Mouse (Mus musculus) monocyte, adult 2 months (primary cell): Measurements from ENCODE around the gene Klhdc7b.
A peak's percentile ranks its signal among the peaks of the same experiment; 100 is the strongest.

Experiments used
- DNase-seq, 2 experiments: peaks; one replicate each; pipeline ENCODE4 v3.0.0; 2022; ENCODE audit warnings: low spot score in 2 of 2, low read depth in 1 of 2

Klhdc7b gene

DNA sequence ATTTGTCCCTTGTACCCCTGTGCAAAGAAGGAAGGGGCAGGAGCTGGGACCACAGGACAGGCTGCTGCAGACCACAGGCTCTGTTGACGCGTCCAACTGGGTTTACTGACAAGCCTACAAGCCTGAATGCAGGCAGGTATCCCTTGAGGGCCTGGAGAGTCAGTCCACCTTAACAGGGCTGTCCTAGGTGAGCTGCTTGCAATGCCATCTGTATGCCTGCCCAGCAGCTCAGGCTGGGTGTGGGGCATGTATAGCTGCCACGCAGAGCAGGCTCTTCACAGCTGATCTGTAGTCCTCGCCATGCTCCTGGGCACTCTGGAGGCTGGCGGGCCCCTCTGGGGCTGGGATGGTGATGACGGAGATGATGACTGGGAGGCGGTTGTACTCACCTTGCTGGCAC, at the start of gene Klhdc7b:
TSS of gene Klhdc7b (plus strand) at position 301 of the 400 bp plus-strand sequence.
- no peak for DNase-seq

DNA sequence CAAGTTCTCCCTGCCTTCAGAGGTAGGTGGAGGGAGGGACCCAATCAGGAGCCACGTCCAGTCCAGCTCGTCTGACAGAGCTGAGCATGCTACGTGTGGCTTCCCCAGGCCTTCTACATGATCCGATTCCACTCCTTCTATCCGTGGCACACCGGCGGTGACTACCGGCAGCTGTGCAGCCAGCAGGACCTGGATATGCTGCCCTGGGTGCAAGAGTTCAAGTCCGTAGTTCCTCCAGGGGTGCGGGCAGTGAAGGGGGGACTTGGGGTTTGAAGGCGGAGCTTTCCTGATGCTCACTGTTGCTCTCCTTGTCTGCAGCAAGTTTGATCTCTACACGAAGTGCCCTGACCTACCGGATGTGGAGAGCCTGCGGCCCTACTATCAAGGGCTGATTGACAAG, 48.3 kb upstream of the Klhdc7b start:
- no peak for DNase-seq

DNA sequence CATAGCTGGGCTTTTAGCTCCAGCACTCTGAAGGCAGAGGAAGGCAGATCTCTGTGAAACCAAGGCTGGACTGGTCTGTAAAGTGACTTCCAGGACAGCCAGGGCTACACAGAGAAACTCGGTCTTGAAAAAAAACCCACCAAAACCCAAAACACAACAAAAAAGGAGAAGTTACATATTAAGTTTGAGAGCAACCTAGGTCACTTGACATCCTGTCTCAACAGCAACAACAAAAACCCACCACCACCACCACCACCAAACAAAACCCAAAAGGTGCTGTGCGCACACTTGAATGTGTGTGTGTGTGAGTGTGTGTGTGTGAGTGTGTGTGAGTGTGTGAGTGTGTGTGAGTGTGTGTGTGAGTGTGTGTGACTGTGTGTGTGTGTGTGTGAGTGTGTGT, 45.0 kb upstream of the Klhdc7b start:
- DNase-seq = no peak

DNA sequence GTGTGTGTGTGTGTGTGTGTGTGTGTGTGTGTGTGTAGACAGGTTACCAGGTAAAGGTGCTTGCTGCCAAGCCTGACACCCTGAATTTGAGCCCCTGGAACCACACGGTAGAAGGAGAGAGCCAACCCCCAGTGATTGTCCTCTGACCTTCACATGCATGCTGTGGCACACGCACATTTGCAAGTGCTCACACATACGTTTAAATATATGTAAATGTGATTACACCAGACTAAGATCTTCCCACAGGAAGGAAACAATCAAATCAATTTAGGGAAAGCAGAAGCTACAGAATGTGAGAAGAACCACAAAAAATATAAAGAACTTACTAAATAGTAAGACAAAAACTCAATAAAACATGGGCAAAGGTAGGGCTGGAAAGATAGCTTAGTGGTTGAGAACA, 44.6 kb upstream of the Klhdc7b start:
- DNase-seq = no peak

DNA sequence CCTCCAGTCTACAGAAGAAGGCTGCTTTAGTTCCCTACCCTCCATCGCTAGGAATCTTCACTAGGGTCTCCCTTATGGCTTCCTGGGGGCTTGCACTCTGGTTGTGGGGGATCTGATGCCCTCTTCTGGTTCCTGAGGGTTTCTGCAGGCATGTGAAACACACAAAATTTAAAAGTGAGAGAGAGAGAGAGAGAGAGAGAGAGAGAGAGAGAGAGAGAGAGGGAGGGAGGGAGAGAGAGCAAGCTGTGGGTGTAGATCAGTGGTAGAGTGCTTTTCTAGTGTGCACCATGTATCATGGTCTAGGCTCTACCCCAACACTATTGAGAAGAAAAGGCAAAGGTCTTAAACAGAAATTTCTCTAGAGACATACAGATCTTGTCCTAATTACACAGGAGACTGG, 43.0 kb upstream of the Klhdc7b start:
- DNase-seq = no peak

DNA sequence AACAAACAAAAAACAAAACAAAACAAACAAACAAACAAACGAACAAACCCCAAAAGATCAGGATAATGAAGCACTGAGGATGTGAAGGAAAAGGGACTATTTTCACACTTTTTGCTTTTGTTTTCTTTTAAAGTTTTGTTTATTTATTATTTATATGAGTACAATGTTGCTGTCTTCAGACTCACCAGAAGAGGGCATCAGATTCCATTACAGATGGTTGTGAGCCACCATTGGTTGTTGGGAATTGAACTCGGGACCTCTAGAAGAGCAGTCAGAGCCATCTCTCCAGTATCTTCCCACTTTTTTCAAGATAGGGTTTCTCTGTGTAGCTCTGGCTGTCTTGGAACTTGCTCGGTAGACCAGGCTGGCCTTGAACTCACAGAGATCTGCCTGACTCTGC, 41.4 kb upstream of the Klhdc7b start:
- no peak for DNase-seq

DNA sequence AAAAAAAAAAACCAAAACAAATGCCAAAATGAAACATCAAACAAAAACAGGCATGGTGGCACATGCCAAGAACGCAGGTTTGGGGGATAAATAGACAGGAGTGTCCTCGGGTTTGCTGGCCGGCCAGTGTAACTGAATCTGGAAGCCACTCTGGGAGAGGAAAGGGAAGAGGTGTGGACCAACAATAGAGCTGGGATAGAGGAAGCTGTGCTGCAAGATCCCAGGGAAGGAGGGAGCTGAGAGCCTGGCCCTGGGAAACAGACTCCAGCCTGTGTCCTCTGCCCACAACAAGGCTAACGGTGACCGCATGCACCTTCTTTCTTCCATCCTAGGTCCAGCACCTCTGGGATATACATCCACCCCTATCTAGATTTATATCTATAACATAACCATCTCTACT, 34.3 kb upstream of the Klhdc7b start:
- DNase-seq = no peak

DNA sequence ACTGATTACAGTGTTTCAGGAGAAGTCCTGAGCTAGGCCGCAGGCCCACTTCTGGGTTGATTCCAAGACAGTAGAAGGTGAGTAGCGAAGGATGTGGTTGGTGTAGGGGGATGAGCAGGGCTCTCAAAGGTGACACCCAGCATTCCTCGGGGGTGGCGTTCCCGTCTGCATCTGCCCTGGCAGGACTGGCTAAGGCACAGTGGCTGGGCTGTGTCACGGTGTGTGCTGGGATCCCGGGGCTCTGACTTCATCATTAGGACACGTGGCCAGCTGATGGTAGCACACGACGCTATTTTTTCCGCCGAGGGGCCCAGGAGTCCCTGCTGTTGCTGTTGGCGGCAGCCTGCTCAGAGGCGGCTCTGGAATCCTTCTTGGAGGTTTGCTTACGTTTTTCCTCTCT, 33.4 kb upstream of the Klhdc7b start:
- no peak for DNase-seq

DNA sequence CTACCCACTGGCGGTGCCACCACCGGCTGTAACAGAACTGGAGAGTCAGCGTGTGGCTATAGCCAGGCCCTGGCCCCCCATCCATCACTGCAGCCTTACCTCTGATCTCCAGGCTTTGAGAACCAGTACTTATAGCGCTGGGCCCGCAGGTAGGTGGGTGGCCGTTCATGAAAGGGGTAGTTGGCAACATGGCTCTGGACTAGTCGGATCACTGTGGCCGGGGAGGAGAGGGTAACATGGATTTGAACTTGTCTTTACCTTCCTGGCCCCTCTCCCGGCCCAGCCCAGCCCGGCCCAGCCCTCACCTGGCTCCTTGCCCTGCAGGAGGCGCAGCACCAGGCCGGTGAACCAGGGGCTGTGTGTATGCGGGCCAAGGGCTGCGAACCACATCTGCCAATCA, 32.7 kb upstream of the Klhdc7b start:
- no peak for DNase-seq

DNA sequence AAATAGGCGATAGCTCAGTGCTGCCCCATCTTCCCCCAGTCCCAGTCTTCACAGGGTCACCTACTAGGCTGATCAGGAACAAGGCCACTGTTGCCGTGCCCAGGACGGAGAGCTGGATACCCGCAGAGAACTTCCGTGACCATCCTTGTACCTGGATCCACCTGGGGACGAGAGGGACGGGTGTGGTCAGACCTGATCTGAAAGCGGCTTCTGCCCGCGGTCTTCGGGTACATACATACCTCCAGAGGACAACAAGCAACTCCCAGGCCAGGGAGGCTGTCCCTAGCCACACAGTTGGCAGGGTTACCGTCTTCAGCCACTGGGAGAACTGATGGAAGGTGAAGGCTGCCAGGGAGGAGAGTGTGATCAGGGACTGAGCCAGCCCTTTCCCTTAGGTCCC, 31.9 kb upstream of the Klhdc7b start:
- no peak for DNase-seq

- no peak for DNase-seq
These were observed 30.9 kb upstream of the Klhdc7b start for GRCm38 (mm10) chr15:89353837-89354236.

- DNase-seq = no peak
These were observed 30.3 kb upstream of the Klhdc7b start for GRCm38 (mm10) chr15:89354455-89354854.

- peak; percentile 88 to 94 for DNase-seq
These were observed 29.2 kb upstream of the Klhdc7b start, which contains the start of the genes Lmf2 and Ncaph2 for GRCm38 (mm10) chr15:89355241-89356187. Lmf2 (minus strand) TSS chr15:89355659. Ncaph2 (plus strand) TSS chr15:89355719.

DNA sequence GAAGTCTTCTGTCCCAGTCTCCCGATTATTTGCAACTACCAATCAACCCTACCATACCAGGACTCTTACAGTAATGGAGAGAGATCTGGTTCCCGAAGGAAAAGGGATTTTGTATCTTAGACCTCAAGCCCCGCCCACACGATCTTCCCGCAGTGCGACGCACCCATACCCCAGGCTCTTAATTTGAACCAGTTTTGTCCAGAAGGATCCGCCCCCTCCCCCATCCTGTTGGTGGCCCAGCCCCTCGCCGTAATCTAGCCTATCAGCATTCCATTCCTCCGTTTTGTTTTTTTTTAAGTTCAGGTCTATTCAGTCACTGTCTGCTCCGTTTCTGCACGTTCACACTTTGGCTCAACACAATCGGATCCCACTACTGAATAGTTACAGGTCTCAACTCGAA, 28.3 kb upstream of the Klhdc7b start:
- DNase-seq = peak in 1 of 2 experiments; percentile 33

GRCm38 (mm10) chr15:89358784-89359183, 25.9 kb upstream of the Klhdc7b start:
- no peak for DNase-seq

- no peak for DNase-seq
These were observed 21.7 kb upstream of the Klhdc7b start for GRCm38 (mm10) chr15:89363051-89363450.

DNA sequence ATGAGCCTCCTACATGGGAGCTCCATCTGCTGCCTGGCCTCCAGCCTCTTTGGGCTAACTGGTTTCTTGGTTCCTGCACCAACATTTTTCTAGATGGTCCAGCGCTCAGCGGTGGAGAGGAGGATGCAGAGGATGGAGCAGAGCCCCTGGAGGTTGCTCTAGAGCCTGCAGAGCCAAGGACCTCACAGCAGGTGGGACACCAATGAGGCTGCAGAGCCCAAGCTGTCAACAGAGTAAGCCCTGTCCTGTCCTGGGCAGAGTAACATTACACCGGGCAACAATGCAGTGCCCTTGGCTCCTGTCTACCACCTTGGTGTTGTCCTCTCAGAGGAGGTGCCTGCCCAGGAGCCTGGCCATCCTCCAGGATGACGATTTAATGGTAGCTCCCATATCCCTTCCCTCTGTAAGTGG, 19.6 kb upstream of the Klhdc7b start:
- no peak for DNase-seq

- no peak for DNase-seq
These were observed 12.6 kb upstream of the Klhdc7b start for GRCm38 (mm10) chr15:89372068-89372467.

DNA sequence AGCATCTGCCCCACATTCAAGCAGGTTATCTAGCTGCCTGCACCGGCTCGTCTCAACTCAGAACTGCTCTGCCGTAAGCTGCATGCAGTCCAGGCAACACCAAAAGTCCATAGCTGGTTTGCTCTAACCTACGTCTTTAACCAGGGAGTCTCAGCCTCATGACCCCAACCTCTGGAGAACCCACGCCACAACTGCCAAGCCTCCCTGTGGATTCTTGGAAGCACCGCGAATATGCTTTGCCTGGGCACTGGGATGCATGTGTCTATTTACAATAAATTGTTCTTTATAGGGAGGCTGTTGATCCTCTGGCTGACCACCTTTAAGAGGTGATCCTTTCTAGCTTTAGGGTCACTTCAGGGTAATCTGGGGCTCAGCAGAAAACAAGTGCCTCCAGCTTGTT, 12.2 kb upstream of the Klhdc7b start:
- no peak for DNase-seq

GRCm38 (mm10) chr15:89373027-89373761, 11.5 kb upstream of the Klhdc7b start:
- peak; percentile 55 to 75 for DNase-seq

GRCm38 (mm10) chr15:89373762-89374248, 10.9 kb upstream of the Klhdc7b start, which contains the start of gene Sco2:
Sco2 (minus strand) TSS chr15:89373846.
- peak; percentile 71 to 86 for DNase-seq

DNA sequence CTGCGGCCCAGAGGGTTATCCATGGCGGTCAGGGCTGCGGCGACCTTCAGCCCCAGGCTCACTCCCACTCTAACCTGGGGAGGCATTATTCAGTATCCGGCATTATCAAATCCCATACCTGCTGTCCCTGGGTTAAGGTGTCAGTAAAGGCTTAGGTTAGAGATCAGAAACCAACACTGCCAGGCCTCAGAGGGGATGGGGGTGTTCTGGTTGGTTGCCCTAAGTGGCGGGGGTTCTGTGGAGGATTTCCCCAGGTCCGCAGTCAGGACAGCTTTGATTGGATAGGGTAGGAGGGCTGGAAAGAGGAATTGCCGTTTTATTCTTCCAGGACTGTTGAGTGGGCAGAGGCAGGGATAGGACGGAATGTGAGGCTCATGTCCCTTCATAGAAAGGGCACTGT, 10.4 kb upstream of the Klhdc7b start:
- DNase-seq = no peak
